Mouse (Mus musculus): ENCODE measurements at regions not wholly inside any gene's neighbourhood (a gene's known extent, or its start where the extent isn't known, plus 50 kb on each side); places are given as distances from the start of the nearest gene placed in this dataset.

DNA sequence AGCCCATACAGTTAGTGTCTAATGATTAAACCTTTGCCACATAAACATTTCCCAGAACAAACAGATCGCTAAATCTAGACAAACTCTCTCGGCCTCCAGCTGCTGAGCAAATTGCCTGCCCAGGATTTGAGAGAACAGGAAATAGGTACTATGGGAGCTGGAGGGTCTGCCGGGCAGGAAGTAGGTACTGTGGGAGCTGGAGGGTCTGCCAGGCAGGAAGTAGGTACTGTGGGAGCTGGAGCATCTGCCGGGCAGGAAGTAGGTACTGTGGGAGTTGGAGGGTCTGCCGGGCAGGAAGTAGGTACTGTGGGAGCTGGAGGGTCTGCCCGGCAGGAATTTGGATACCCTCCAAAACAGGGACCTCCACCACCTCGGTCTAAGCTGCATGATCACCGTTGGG is 277.2 kb downstream of the Spry2 start:
- TF ChIP-seq CTCF (conservative IDR thresholded peaks at IDR 0.05; ENCODE audit: low read length) (no peak), POU5F1 (IDR thresholded peaks at IDR 0.05; ENCODE audit: borderline replicate concordance, low read length) (no peak), NANOG (IDR thresholded peaks at IDR 0.05; ENCODE audit: borderline replicate concordance, low read length) (no peak)
